Mouse (Mus musculus): ENCODE measurements at regions not wholly inside any gene's neighbourhood (a gene's known extent, or its start where the extent isn't known, plus 50 kb on each side); places are given as distances from the start of the nearest gene placed in this dataset.

GRCm38 (mm10) chr10:112788236-112788635 is 140.6 kb downstream of the Atxn7l3b start:
- no peak for DNase-seq (ENCODE audit: low spot score in 2 of 2)
- Histone ChIP-seq H3K4me3 (no peak overlapping the region), H3K27ac (no peak overlapping the region)
- no peak for TF ChIP-seq CTCF (conservative IDR thresholded peaks at IDR 0.05)

DNA sequence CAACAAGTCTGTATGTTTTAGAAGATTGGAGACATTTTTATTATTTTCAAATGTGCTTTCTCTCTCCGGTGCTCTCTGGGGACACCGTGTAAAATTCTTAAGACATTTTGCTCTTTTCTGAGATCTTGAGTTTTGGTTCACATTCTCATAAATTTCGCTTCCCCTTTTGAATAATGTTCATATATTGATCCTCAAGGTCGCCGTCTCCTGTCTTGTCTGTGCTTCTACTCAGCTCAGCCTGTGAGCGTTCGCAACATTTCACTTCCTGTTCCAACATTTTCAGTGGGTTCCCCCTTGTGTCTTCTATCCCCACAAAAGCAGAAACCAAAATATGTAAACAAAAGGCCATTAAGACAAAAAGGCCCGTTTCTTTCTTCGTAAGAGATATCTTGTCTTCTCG is 154.5 kb downstream of the Atxn7l3b start:
- Histone ChIP-seq H3K4me3 (no peak overlapping the region), H3K27ac (no peak overlapping the region)
- no peak for DNase-seq (ENCODE audit: low spot score in 2 of 2)
- no peak for TF ChIP-seq CTCF (conservative IDR thresholded peaks at IDR 0.05)

DNA sequence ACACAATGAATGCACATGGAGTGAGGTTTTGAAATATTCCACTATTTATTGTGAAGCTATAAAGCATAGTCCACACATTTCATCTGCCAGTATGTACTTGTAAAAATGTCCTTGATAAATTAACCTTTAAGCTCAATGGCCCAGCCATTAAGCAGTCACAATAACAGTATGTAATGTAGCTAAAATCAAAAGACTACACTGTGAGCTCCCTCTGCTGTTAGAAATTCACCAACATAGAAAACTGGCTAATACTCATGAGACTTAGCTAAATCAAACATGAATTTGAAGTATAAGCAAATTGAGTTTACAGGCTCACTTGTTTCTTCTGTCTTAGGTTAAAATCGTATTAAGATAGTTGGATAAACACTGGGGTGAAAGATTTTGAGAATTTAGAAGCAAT is 182.1 kb downstream of the Atxn7l3b start:
- H3K27ac ChIP-seq = no peak overlapping the region
- peak; percentile 78 for TF ChIP-seq CTCF (conservative IDR thresholded peaks at IDR 0.05)
- peak; percentile 23 to 30 for DNase-seq (ENCODE audit: low spot score in 2 of 2)
- H3K4me3 ChIP-seq = no peak overlapping the region

DNA sequence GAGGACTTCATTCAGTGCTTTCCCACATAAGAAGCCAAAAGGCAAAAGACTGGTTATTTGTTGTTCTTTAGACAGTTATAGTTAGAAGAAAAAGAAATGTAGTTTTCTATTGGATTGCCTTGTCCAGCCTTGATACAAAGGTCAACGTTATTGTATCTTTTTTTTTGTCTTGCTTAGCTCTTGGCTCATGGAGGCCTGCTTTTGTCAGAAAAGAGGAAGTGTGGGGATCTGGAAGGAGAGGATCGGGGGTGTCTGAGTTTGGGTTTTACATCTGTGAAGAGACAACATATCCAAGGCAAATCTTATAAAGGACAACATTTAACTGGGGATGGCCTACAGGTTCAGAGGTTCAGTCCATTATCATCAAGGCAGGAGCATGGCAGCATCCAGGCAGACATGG is 185.3 kb downstream of the Atxn7l3b start:
- Histone ChIP-seq H3K27ac (no peak overlapping the region), H3K4me3 (no peak overlapping the region)
- DNase-seq (ENCODE audit: low spot score in 2 of 2) = no peak
- TF ChIP-seq CTCF (conservative IDR thresholded peaks at IDR 0.05) = no peak

DNA sequence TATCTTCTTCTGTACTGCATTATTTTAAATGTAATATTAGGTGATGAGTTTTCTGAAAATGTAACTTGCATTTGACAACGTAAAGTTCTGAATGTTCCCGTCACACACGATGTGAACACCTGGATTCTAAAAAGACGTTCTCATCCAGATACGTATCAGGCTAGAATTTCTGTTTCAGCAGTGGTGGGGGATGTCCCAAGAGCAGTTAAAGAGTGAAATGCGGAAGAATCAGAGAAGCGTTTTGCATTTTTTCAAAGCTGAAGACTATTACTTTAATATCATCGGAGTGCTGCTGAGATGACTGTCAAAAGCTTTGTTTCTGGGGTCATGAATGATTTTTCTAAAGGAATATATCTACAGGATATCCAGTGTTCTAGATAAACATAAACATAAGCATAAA is 186.7 kb downstream of the Atxn7l3b start:
- no peak for TF ChIP-seq CTCF (conservative IDR thresholded peaks at IDR 0.05)
- H3K27ac ChIP-seq = no peak overlapping the region
- H3K4me3 ChIP-seq = no peak overlapping the region
- no peak for DNase-seq (ENCODE audit: low spot score in 2 of 2)

Measured in layer of hippocampus, adult 2 months (tissue).